Mouse (Mus musculus) liver, embryonic 13.5 days (tissue): Measurements from ENCODE around the gene Wdr25. TPM values are rescaled to one million over a fixed set of nuclear protein-coding genes. Genes with fewer than 3 reads are reported as not detected.

ENCODE experiments used
- ATAC-seq: fragments of 200-750 bp; cut with Nextera tagmentation; 2 replicates; pipeline ENCODE4 v1.8.0; 2017; ENCODE audit warnings: low read depth, mild to moderate bottlenecking, moderate number of reproducible peaks, moderate library complexity
- DNase-seq: peaks from one replicate; pipeline ENCODE4 v3.0.0; 2022
- H3K27ac ChIP-seq: fragments of 300-500 bp; sonication (generic); 2 replicates; pipeline ENCODE4 v1.5.1; 2015; ENCODE audit warnings: moderate library complexity, mild to moderate bottlenecking, inconsistent platforms
- H3K27me3 ChIP-seq: fragments of 300-500 bp; sonication (generic); 2 replicates; pipeline ENCODE4 v1.6.1; 2015; ENCODE audit warnings: mild to moderate bottlenecking, inconsistent platforms
- H3K36me3 ChIP-seq: fragments of 300-500 bp; sonication (generic); 2 replicates; pipeline ENCODE4 v1.6.1; 2015; ENCODE audit warnings: mild to moderate bottlenecking, inconsistent platforms
- H3K4me1 ChIP-seq: fragments of 300-500 bp; sonication (generic); replicated peaks from 2 replicates; pipeline ENCODE4 v1.6.1; 2015; ENCODE audit warnings: inconsistent platforms
- H3K4me2 ChIP-seq: fragments of 300-500 bp; sonication (generic); 2 replicates; pipeline ENCODE4 v1.6.1; 2015; ENCODE audit warnings: inconsistent platforms, mild to moderate bottlenecking, moderate library complexity
- H3K4me3 ChIP-seq: fragments of 300-500 bp; sonication (generic); replicated peaks from 2 replicates; pipeline ENCODE4 v1.5.1; 2015; ENCODE audit warnings: mild to moderate bottlenecking, inconsistent platforms
- H3K9ac ChIP-seq: fragments of 300-500 bp; sonication (generic); 2 replicates; pipeline ENCODE4 v1.6.1; 2015; ENCODE audit warnings: mild to moderate bottlenecking, inconsistent platforms
- H3K9me3 ChIP-seq: fragments of 300-500 bp; sonication (generic); replicated peaks from 2 replicates; pipeline ENCODE4 v1.6.1; 2016; ENCODE audit warnings: inconsistent platforms
- WGBS: fragments of 180-500 bp; shearing (Covaris S2); methylation state at CpG from one replicate; pipeline ENCODE4 v1.1.7; 2015; ENCODE audit not compliant: insufficient replicate concordance; 5-methylcytosine and 5-hydroxymethylcytosine counted together
- polyA plus RNA-seq: library from polyadenylated mRNA; unstranded; fragments of >200 nt; fragmentation: Nextera tagmentation; extraction: Ambion mirVana; gene quantifications from 2 replicates; pipeline ENCODE4 v1.2.1, GENCODE M21; 2015

The Wdr25 gene
- polyA plus RNA-seq, 1 experiment from 2014 or later: 2.7 TPM

DNA sequence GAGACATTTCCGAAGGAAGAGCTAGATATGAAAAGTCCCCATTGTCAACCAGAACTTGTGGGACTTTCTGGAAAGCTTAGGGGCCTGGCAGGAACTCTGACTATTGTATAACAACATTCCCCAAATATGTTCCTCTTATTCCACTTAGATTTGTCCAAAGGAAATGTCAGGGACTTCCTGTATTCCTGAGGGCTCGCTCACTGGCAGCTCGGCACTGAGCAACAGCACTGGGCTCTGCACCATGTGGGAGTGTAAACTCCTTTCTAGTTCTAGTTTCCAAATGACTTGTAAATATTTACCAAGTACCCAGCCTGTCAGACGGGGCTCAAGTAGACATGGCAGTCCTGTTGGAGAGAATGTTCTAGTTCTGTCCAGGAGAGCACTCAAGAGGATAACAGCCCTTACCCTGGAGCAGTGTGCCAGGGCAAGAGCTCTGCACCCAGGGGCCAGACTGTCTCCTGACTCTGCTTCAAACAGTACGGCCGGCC, 28.4 kb upstream of the Wdr25 start:
- Histone ChIP-seq H3K27ac (no peak overlapping the region), H3K4me2 (no peak overlapping the region), H3K27me3 (no peaks in the 10 kb centered on the region), H3K9ac (no peak overlapping the region), H3K36me3 (peaks cover 99% of the 10 kb centered on the region), H3K4me1 (no peaks in the 10 kb centered on the region), H3K9me3 (no peaks in the 10 kb centered on the region), H3K4me3 (no peak overlapping the region)
- no peak for ATAC-seq
- DNase-seq: no peak
- WGBS: 74% methylated on average over 6 of the region's 6 CpGs

GRCm38 (mm10) chr12:108869575-108869974, 23.9 kb upstream of the Wdr25 start:
- Histone ChIP-seq H3K9ac (no peak overlapping the region), H3K4me2 (no peak overlapping the region), H3K36me3 (peaks cover 91% of the 10 kb centered on the region), H3K4me1 (no peaks in the 10 kb centered on the region), H3K9me3 (no peaks in the 10 kb centered on the region), H3K27ac (no peak overlapping the region), H3K4me3 (no peak overlapping the region), H3K27me3 (no peaks in the 10 kb centered on the region)
- WGBS: 75% methylated on average over 2 of the region's 2 CpGs
- no peak for ATAC-seq
- no peak for DNase-seq

GRCm38 (mm10) chr12:108873122-108873521, 20.3 kb upstream of the Wdr25 start:
- ATAC-seq (no peak), DNase-seq (no peak)
- Histone ChIP-seq H3K4me1 (no peaks in the 10 kb centered on the region), H3K27me3 (no peaks in the 10 kb centered on the region), H3K9me3 (no peaks in the 10 kb centered on the region), H3K4me2 (no peak overlapping the region), H3K4me3 (no peak overlapping the region), H3K27ac (no peak overlapping the region), H3K9ac (no peak overlapping the region), H3K36me3 (peaks cover 81% of the 10 kb centered on the region)
- WGBS: 78% methylated on average over 5 of the region's 5 CpGs

- WGBS: 77% methylated on average over 4 of the region's 4 CpGs
- Histone ChIP-seq H3K27me3 (no peaks in the 10 kb centered on the region), H3K4me1 (no peaks in the 10 kb centered on the region), H3K4me2 (no peak overlapping the region), H3K9me3 (no peaks in the 10 kb centered on the region), H3K4me3 (no peak overlapping the region), H3K27ac (no peak overlapping the region), H3K36me3 (peaks cover 84% of the 10 kb centered on the region), H3K9ac (no peak overlapping the region)
- ATAC-seq (no peak), DNase-seq (no peak)
Measured at GRCm38 (mm10) chr12:108879138-108879537, 14.3 kb upstream of the Wdr25 start.

GRCm38 (mm10) chr12:108880606-108881005, 12.8 kb upstream of the Wdr25 start:
- Histone ChIP-seq H3K4me3 (no peak overlapping the region), H3K9ac (no peak overlapping the region), H3K4me1 (no peaks in the 10 kb centered on the region), H3K27me3 (no peaks in the 10 kb centered on the region), H3K9me3 (no peaks in the 10 kb centered on the region), H3K4me2 (no peak overlapping the region), H3K36me3 (peaks cover 82% of the 10 kb centered on the region), H3K27ac (no peak overlapping the region)
- WGBS: 74% methylated on average over 5 of the region's 5 CpGs
- DNase-seq (no peak), ATAC-seq (no peak)

GRCm38 (mm10) chr12:108881192-108881591, 12.2 kb upstream of the Wdr25 start:
- ATAC-seq (no peak), DNase-seq (no peak)
- H3K4me2 ChIP-seq: no peak overlapping the region
- H3K36me3 ChIP-seq: peaks cover 86% of the 10 kb centered on the region
- no peak overlapping the region for H3K4me3 ChIP-seq
- H3K4me1 ChIP-seq: no peaks in the 10 kb centered on the region
- no peak overlapping the region for H3K9ac ChIP-seq
- no peaks in the 10 kb centered on the region for H3K9me3 ChIP-seq
- no peak overlapping the region for H3K27ac ChIP-seq
- 82% methylated on average over 3 of the region's 3 CpGs for WGBS
- no peaks in the 10 kb centered on the region for H3K27me3 ChIP-seq

- no peak overlapping the region for H3K9ac ChIP-seq
- H3K4me3 ChIP-seq: no peak overlapping the region
- peaks cover 92% of the 10 kb centered on the region for H3K36me3 ChIP-seq
- H3K9me3 ChIP-seq: no peaks in the 10 kb centered on the region
- ATAC-seq (no peak), DNase-seq (no peak)
- no peak overlapping the region for H3K4me2 ChIP-seq
- no peaks in the 10 kb centered on the region for H3K27me3 ChIP-seq
- WGBS: 78% methylated on average over 8 of the region's 8 CpGs
- H3K4me1 ChIP-seq: 0 out of 2 replicates have a peak, but pooled peaks cover 3% of the 10 kb centered on the region
- H3K27ac ChIP-seq: no peak overlapping the region
Measured at GRCm38 (mm10) chr12:108882776-108883175, 10.7 kb upstream of the Wdr25 start.

DNA sequence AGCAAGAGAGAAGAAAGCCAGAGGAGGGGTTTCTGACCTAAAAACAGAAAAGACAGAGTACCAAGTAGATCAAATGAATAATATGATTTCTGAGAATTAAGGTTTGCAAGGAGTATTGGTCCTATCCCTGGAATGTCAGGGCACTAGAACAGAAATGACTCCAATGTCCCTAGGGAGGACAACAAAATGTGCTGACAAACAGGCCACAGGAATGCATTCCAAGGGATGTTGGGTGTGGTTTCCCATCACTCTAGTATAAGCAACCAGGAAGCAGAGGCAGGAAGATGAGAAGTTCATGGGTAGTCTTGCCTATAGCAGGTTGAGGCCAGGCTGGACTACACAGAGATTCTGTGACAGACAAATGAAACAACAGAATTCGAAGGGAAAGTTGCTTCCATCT, 7.5 kb upstream of the Wdr25 start:
- Histone ChIP-seq H3K36me3 (peaks cover 87% of the 10 kb centered on the region), H3K4me1 (0 out of 2 replicates have a peak, but pooled peaks cover 3% of the 10 kb centered on the region), H3K9ac (no peak overlapping the region), H3K9me3 (no peaks in the 10 kb centered on the region), H3K4me2 (no peak overlapping the region), H3K4me3 (no peak overlapping the region), H3K27me3 (no peaks in the 10 kb centered on the region), H3K27ac (no peak overlapping the region)
- 75% methylated on average over 1 of the region's 1 CpGs for WGBS
- no peak for ATAC-seq
- no peak for DNase-seq

- H3K9ac ChIP-seq: no peak overlapping the region
- H3K4me3 ChIP-seq: no peak overlapping the region
- no peak for ATAC-seq
- no peak for DNase-seq
- 74% methylated on average over 4 of the region's 4 CpGs for WGBS
- H3K9me3 ChIP-seq: no peaks in the 10 kb centered on the region
- peaks cover 80% of the 10 kb centered on the region for H3K36me3 ChIP-seq
- H3K4me2 ChIP-seq: no peak overlapping the region
- no peaks in the 10 kb centered on the region for H3K27me3 ChIP-seq
- peaks cover 3% of the 10 kb centered on the region for H3K4me1 ChIP-seq
- H3K27ac ChIP-seq: no peak overlapping the region
Measured at GRCm38 (mm10) chr12:108887077-108887476, 6.4 kb upstream of the Wdr25 start.

DNA sequence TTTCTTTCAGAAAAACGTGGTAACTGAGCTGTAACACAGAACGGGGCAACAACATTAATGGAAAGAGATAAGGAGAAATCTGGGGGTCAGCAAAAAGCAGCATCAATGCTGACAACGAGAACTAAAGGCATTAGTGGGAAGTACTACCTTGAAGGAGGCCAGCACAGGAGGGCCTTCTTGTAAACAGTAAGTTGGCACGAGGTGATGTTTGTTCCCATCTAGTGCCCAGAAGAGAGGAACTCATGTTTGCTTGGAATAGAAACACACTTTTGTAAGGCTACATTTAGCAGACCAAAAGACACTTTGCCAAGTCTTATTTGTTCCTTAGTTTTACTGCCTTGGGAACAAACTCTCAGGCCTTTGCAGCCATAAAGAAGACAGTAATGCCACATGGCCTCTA, 4.8 kb upstream of the Wdr25 start:
- Histone ChIP-seq H3K36me3 (peaks cover 64% of the 10 kb centered on the region), H3K27me3 (no peaks in the 10 kb centered on the region), H3K9ac (no peak overlapping the region), H3K4me2 (no peak overlapping the region), H3K4me3 (no peak overlapping the region), H3K4me1 (peaks cover 19% of the 10 kb centered on the region), H3K27ac (no peak overlapping the region), H3K9me3 (no peaks in the 10 kb centered on the region)
- 52% methylated on average over 4 of the region's 4 CpGs for WGBS
- no peak for DNase-seq
- ATAC-seq: no peak

- peak; percentile 100 for ATAC-seq
- peak; percentile 94 for DNase-seq
- H3K4me1 ChIP-seq: peaks cover 26% of the 10 kb centered on the region
- H3K27me3 ChIP-seq: no peaks in the 10 kb centered on the region
- H3K4me2 ChIP-seq: peak within 1 kb of the TSS; percentile 92
- H3K9ac ChIP-seq: peak within 1 kb of the TSS; percentile 82
- H3K4me3 ChIP-seq: peak within 1 kb of the TSS; percentile 85
- H3K36me3 ChIP-seq: peaks cover 15% of the 10 kb centered on the region
- peak within 1 kb of the TSS; percentile 64 for H3K27ac ChIP-seq
- H3K9me3 ChIP-seq: no peaks in the 10 kb centered on the region
- whole genome bisulfite sequencing: under 1% methylated on average over 54 of the region's 58 CpGs
Measured at GRCm38 (mm10) chr12:108893715-108894431, 442 bp downstream of the Wdr25 start, which contains the start of gene Wars. Gene Wars, minus strand, starts transcription at chr12:108894174.

GRCm38 (mm10) chr12:108894432-108894816, 993 bp downstream of the Wdr25 start:
- no peak for DNase-seq

More at GRCm38 (mm10) chr12:108894432-108894816, 993 bp downstream of the Wdr25 start:
- H3K36me3 ChIP-seq: peaks cover 13% of the 10 kb centered on the region
- H3K9ac ChIP-seq: peak overlapping the region; percentile 82
- H3K4me1 ChIP-seq: peaks cover 26% of the 10 kb centered on the region
- peak overlapping the region; percentile 85 for H3K4me3 ChIP-seq
- H3K27me3 ChIP-seq: no peaks in the 10 kb centered on the region
- peak overlapping the region; percentile 92 for H3K4me2 ChIP-seq
- peak overlapping the region; percentile 64 for H3K27ac ChIP-seq
- WGBS: under 1% methylated on average over 7 of the region's 7 CpGs
- no peaks in the 10 kb centered on the region for H3K9me3 ChIP-seq
- ATAC-seq: peak; percentile 3
